ENCODE assay signal across 16 mouse cellular contexts in the genomic region with DNA sequence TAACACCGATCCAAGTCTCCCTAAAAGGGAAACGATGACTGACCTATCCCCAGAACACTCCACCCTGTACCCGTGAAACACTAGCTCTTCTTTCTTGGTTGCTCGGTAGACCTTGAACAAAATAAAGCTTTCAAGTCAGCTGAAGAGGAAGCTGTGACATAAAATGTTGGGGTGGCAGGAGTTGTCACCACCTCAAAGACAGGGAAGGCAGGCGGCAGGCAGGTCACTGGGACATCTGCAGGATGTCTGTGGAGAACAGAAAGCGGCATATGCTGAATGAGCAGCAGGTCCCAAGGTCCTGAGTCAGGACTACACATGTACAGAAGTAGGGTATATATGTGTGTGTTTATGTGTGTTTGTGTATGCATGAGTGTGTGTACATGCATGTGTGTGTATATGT.
DNase-seq lines count a peak whose midpoint lies in the region; ATAC-seq lines count a peak whose summit lies in the region.
"Had no signal": no experiment of that assay in that cellular context is flagged by ENCODE, and none has a peak within 500 bp of the region (broad histone marks: within the 10 kb centered on the region; RNA-seq: fewer than 3 reads in every experiment).

No protein-coding gene starts in this region.

- intact Hi-C loops in heart, postnatal 14 days (cut with DNase I) = no loop called here

- ATAC-seq in limb, embryonic 13.5 days (ENCODE audit: low FRiP score, low read depth) = no peak
- ATAC-seq in megakaryocyte progenitor cell, adult 5-6 weeks (replicated peaks; ENCODE audit: poor library complexity) = peak; percentile 18; the same call in 1 of the 2 replicates
- ATAC-seq: inflammation-experienced regulatory T-cells, adult 6 months; midbrain, embryonic 13.5 days had no signal

- no peaks in the 10 kb centered on the region for H3K27me3 ChIP-seq in heart, embryonic 10.5 days (ENCODE audit: insufficient read depth, poor library complexity, severe bottlenecking)
- H3K27me3 ChIP-seq in limb, embryonic 13.5 days = no peaks in the 10 kb centered on the region
- H3K27me3 ChIP-seq in limb, embryonic 10.5 days (ENCODE audit: low read depth, poor library complexity, severe bottlenecking) = no peaks in the 10 kb centered on the region
- H3K27me3 ChIP-seq: embryonic facial prominence, embryonic 13.5 days; forebrain, embryonic 12.5 days; midbrain, embryonic 13.5 days had no signal

- WGBS in heart, embryonic 10.5 days = 53% methylated on average over 6 of the region's 6 CpGs
- WGBS in limb, embryonic 13.5 days = 72% methylated on average over 6 of the region's 6 CpGs
- whole genome bisulfite sequencing in limb, embryonic 10.5 days = 82% methylated on average over 6 of the region's 6 CpGs

- H3K4me3 ChIP-seq in heart, embryonic 10.5 days = no peak overlapping the region
- no peak overlapping the region for H3K4me3 ChIP-seq in limb, embryonic 13.5 days
- H3K4me3 ChIP-seq in limb, embryonic 10.5 days = no peak overlapping the region
- H3K4me3 ChIP-seq: embryonic facial prominence, embryonic 13.5 days; forebrain, embryonic 12.5 days; midbrain, embryonic 13.5 days had no signal

- DNase-seq in heart, embryonic 10.5 days (ENCODE audit: low spot score) = no peak
- no peak for DNase-seq in heart, postnatal 14 days
- DNase-seq in limb, embryonic 10.5 days (ENCODE audit: low spot score) = no peak
- no peak for DNase-seq in cerebellum, adult 9-10 months
- DNase-seq in urinary bladder, adult 2 months (ENCODE audit: low spot score) = no peak
- DNase-seq in right cerebral cortex, postnatal 14 days = no peak
- DNase-seq: adrenal gland, postnatal 36 days; heart, postnatal 36 days; spleen, adult 18-20 months had no signal

- peaks cover 70% of the 10 kb centered on the region for H3K4me1 ChIP-seq in heart, embryonic 10.5 days
- H3K4me1 ChIP-seq in limb, embryonic 13.5 days = peaks cover 60% of the 10 kb centered on the region
- H3K4me1 ChIP-seq in limb, embryonic 10.5 days = peaks cover 54% of the 10 kb centered on the region

- no peak overlapping the region for H3K9ac ChIP-seq in limb, embryonic 13.5 days
- H3K9ac ChIP-seq: embryonic facial prominence, embryonic 13.5 days; forebrain, embryonic 12.5 days; midbrain, embryonic 13.5 days had no signal

- H3K36me3 ChIP-seq in heart, embryonic 10.5 days = no peaks in the 10 kb centered on the region
- 0 out of 2 replicates have a peak, but pooled peaks cover 3% of the 10 kb centered on the region for H3K36me3 ChIP-seq in limb, embryonic 13.5 days
- peaks cover 6% of the 10 kb centered on the region; the same call in 1 of the 2 replicates for H3K36me3 ChIP-seq in limb, embryonic 10.5 days
- H3K36me3 ChIP-seq: embryonic facial prominence, embryonic 13.5 days; forebrain, embryonic 12.5 days; midbrain, embryonic 13.5 days had no signal

- H3K4me2 ChIP-seq in limb, embryonic 13.5 days (replicated peaks) = no peak overlapping the region
- H3K4me2 ChIP-seq: embryonic facial prominence, embryonic 13.5 days; forebrain, embryonic 12.5 days; midbrain, embryonic 13.5 days had no signal

- no peaks in the 10 kb centered on the region for H3K9me3 ChIP-seq in heart, embryonic 10.5 days
- H3K9me3 ChIP-seq in limb, embryonic 13.5 days = no peaks in the 10 kb centered on the region
- H3K9me3 ChIP-seq in limb, embryonic 10.5 days (replicated peaks) = no peaks in the 10 kb centered on the region
- H3K9me3 ChIP-seq: embryonic facial prominence, embryonic 13.5 days; forebrain, embryonic 12.5 days; midbrain, embryonic 13.5 days had no signal

- peak overlapping the region; percentile 37; the same call in 1 of the 2 replicates for H3K27ac ChIP-seq in heart, embryonic 10.5 days
- H3K27ac ChIP-seq in limb, embryonic 13.5 days = peak overlapping the region; percentile 10; the same call in 1 of the 2 replicates
- H3K27ac ChIP-seq in limb, embryonic 10.5 days = no peak overlapping the region
- H3K27ac ChIP-seq: embryonic facial prominence, embryonic 13.5 days; forebrain, embryonic 12.5 days; kidney, postnatal 0 days; midbrain, embryonic 13.5 days had no signal
